Mouse (Mus musculus) mature B cell (primary cell): ENCODE results near the gene Dicer1.

Experiments
- in situ Hi-C: fragments of 300-500 bp; cut with MboI; formaldehyde crosslinking; loops from 2 replicates; pipeline ENCODE4 v1.14.3; 2019

The Dicer1 gene

GRCm38 (mm10) chr12:104678462-104678861 lies 73.3 kb downstream of the Dicer1 start:
- in situ Hi-C loops: no loop called here

- in situ Hi-C loops: no loop called here
Measured at GRCm38 (mm10) chr12:104677371-104677924, 74.3 kb downstream of the Dicer1 start.

- in situ Hi-C loops: no loop called here
Measured at GRCm38 (mm10) chr12:104676535-104677370, 75.0 kb downstream of the Dicer1 start.

GRCm38 (mm10) chr12:104672976-104673375 lies 78.8 kb downstream of the Dicer1 start:
- in situ Hi-C loops: no loop called here

- in situ Hi-C loops: no loop called here
Measured at GRCm38 (mm10) chr12:104672406-104672805, 79.3 kb downstream of the Dicer1 start.

- in situ Hi-C loops: no loop called here
Measured at GRCm38 (mm10) chr12:104667846-104668245, 83.9 kb downstream of the Dicer1 start.

- in situ Hi-C loops: no loop called here
Measured at GRCm38 (mm10) chr12:104665951-104666350, 85.8 kb downstream of the Dicer1 start.

- in situ Hi-C loops: no loop called here
Measured at GRCm38 (mm10) chr12:104665521-104665920, 86.2 kb downstream of the Dicer1 start.

GRCm38 (mm10) chr12:104656146-104656545 lies 95.6 kb downstream of the Dicer1 start:
- in situ Hi-C loops: no loop called here

GRCm38 (mm10) chr12:104655006-104655405 lies 96.7 kb downstream of the Dicer1 start:
- in situ Hi-C loops: no loop called here

GRCm38 (mm10) chr12:104652021-104652420 lies 99.7 kb downstream of the Dicer1 start:
- in situ Hi-C loops: no loop called here

GRCm38 (mm10) chr12:104651269-104651668 lies 100.5 kb downstream of the Dicer1 start:
- in situ Hi-C loops: no loop called here

GRCm38 (mm10) chr12:104650510-104651260 lies 101.1 kb downstream of the Dicer1 start:
- in situ Hi-C loops: no loop called here

GRCm38 (mm10) chr12:104648366-104648765 lies 103.4 kb downstream of the Dicer1 start:
- in situ Hi-C loops: no loop called here

GRCm38 (mm10) chr12:104642337-104642736 lies 109.4 kb downstream of the Dicer1 start:
- in situ Hi-C loops: no loop called here

GRCm38 (mm10) chr12:104640934-104641333 lies 110.8 kb downstream of the Dicer1 start:
- in situ Hi-C loops: no loop called here

- in situ Hi-C loops: no loop called here
Measured at GRCm38 (mm10) chr12:104638156-104638555, 113.6 kb downstream of the Dicer1 start.
